Mouse (Mus musculus) heart, adult 2 months (tissue): ENCODE results near the gene Heatr9.

ENCODE experiments used
- EP300 ChIP-seq: fragments of 200-500 bp; IDR thresholded peaks from 2 replicates; pipeline ENCODE4 v1.6.1; 2011; ENCODE audit warnings: low read depth, low read length, control low read depth; ENCODE audit not compliant: insufficient read depth
- POLR2A ChIP-seq: fragments of 200-500 bp; IDR thresholded peaks from 2 replicates; pipeline ENCODE4 v1.6.1; 2011; ENCODE audit warnings: mild to moderate bottlenecking, low read depth, low read length, control low read depth; ENCODE audit not compliant: insufficient read depth

GRCm38 (mm10) chr11:83529024-83529423 is 7.0 kb upstream of the Heatr9 start:
- TF ChIP-seq POLR2A (no peak), EP300 (no peak)
